Mouse (Mus musculus): ENCODE measurements around the gene Brsk1. TPM values are rescaled to one million over a fixed set of nuclear protein-coding genes. Genes with fewer than 3 reads are reported as not detected.
A peak's percentile ranks its signal among the peaks of the same experiment; 100 is the strongest.

Gene Brsk1
- polyA plus RNA-seq, 1 experiment from 2014 or later: 1.3 TPM

DNA sequence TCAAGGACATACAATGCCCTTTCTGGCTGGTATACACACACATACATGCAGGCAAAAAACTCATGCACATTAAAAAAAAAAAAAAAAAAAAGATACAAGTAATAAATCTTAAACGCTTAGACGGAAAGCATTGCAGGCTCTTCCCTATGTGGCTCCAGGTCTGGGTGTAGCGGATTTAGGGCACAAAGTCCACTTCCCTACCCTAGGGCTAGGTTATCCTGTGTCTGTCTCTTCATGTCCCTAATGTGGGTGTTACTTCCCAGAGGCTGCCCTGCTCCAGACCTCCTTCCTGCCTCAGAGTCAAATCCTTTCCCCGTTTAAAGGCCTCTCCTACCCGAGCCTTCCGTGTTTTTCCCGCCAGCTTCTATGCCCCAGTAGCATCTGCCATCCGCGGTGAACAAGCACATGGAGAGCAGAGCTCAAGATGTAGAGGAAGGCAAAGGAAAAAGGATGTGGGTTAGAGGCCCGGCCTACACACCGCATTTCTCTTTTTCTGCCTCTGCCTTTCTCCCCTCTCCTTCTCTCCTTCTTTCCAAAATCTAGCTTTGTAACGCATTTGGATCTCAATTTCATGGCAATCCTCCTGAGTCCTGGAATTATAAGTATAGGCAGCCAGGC is 16.2 kb upstream of the Brsk1 start:
- no peaks in the 10 kb centered on the region for H3K9me3 ChIP-seq (replicated peaks)
- 94% methylated on average over 12 of the region's 12 CpGs for WGBS
- no peaks in the 10 kb centered on the region for H3K27me3 ChIP-seq (ENCODE audit: low read depth, poor library complexity, severe bottlenecking)
- peaks cover 88% of the 10 kb centered on the region for H3K36me3 ChIP-seq
- no peak overlapping the region for H3K4me3 ChIP-seq
- DNase-seq (ENCODE audit: low spot score): no peak
- H3K27ac ChIP-seq: no peak overlapping the region
- no peaks in the 10 kb centered on the region for H3K4me1 ChIP-seq

DNA sequence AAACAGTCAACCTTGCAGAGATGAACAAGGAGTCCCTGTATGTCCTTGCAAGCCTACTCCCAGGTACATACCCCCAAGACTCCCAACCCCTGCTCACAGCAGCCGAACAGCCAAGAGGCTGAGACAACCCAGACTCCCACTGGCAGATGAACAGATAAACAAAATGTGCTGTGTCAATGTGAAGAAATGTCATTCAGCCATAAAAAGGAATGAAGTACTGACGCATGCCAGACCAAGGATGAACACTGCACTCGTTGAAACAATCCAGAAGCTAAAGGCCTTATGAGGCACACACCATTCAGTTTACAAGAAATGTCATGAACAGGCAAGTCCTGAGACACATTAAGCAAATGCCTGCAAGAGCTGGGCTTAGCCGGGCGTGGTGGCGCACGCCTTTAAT is 15.2 kb upstream of the Brsk1 start:
- DNase-seq (ENCODE audit: low spot score): no peak
- peaks cover 85% of the 10 kb centered on the region for H3K36me3 ChIP-seq
- H3K4me3 ChIP-seq: no peak overlapping the region
- WGBS: 84% methylated on average over 7 of the region's 7 CpGs
- no peaks in the 10 kb centered on the region for H3K4me1 ChIP-seq
- no peak overlapping the region for H3K27ac ChIP-seq
- H3K27me3 ChIP-seq (ENCODE audit: low read depth, poor library complexity, severe bottlenecking): no peaks in the 10 kb centered on the region
- no peaks in the 10 kb centered on the region for H3K9me3 ChIP-seq (replicated peaks)

DNA sequence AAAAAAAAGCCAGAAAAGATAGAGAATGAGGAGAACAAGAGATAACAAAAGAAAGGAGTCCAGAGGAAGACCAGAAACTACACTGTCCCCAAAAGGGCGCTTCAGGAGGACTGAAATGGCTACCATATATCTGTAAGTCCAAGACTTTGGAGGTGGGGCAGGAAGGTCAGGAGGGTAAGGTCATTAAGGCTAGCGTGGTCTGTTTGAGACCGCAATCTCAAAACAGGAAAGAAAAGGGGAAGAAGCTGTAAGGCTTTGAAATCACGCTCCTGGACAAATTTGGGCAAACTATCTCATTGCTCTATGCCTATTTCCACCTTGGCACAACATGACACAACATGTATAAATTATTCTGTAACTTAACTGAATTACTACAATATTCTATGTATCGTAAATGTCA is 7.1 kb upstream of the Brsk1 start:
- H3K36me3 ChIP-seq: peaks cover 32% of the 10 kb centered on the region
- DNase-seq (ENCODE audit: low spot score): no peak
- H3K27ac ChIP-seq: no peak overlapping the region
- 77% methylated on average over 5 of the region's 5 CpGs for WGBS
- H3K9me3 ChIP-seq (replicated peaks): no peaks in the 10 kb centered on the region
- H3K4me1 ChIP-seq: peaks cover 9% of the 10 kb centered on the region
- no peak overlapping the region for H3K4me3 ChIP-seq
- no peaks in the 10 kb centered on the region for H3K27me3 ChIP-seq (ENCODE audit: low read depth, poor library complexity, severe bottlenecking)

DNA sequence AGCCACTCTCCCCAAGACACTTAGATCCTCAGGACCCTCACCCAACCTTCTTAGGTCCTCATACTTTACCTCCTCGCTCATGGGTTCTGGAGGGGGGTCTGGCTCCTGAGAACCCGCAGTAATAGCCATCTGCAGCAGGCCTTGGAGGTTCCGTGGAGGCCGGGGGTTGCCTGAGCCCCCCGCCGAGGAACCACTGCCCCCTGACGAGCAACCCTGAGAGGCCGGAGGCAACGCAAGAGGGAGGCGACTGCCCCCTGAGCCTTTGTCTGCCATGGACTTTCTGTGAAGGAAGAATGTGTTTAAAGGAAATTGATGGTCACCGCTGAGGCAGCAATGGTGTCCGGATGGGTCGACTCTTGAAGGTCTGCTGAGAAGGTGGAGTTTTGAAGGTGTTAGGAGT is 6.2 kb upstream of the Brsk1 start:
- peak overlapping the region; percentile 86 for H3K27ac ChIP-seq
- no peak for DNase-seq (ENCODE audit: low spot score)
- no peaks in the 10 kb centered on the region for H3K27me3 ChIP-seq (ENCODE audit: low read depth, poor library complexity, severe bottlenecking)
- no peaks in the 10 kb centered on the region for H3K9me3 ChIP-seq (replicated peaks)
- H3K36me3 ChIP-seq: peaks cover 28% of the 10 kb centered on the region
- H3K4me1 ChIP-seq: peaks cover 9% of the 10 kb centered on the region
- peak overlapping the region; percentile 80 for H3K4me3 ChIP-seq
- WGBS: 2% methylated on average over 13 of the region's 13 CpGs

DNA sequence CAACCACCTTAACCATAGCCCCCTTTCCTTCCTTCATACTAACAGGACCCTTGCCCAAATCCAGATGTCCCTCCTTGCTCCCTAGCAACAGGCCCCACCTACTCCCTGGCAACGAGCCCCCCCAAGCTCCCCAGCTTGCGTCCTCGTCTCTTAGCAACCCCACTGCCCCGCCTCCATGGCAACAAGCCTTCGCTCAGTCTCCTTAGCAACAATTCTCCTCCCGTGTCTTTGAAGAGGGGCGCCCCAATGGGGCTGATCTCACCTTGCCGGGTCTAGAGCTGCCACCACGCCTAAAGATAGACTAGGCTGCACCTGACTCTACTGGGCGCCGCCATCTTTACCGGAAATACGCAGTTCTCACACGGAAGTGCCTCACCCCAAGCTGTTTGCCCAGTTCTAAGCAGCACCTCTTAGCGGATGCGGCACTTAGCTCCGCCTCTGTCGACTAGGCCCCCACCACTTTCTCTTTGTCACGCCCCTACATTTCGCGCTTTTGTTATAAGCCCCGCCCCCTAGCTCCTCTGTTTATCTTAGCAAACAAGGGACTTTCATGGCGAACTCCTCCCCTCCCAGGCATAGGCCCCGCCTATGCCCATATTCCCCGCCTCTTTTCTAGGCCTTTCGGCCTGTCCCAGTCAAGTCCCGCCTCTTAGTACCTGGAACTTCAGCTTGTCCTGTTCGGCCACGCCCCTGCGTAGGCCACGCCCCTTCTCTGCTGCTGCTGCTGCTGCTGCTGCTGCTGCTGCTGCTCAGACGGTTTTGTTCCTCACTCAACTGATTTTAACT is 5.6 kb upstream of the Brsk1 start, which contains the start of gene Hspbp1:
Hspbp1 (minus strand) TSS at position 437 of the 786 bp plus-strand sequence.
- Histone ChIP-seq H3K4me3 (peak within 1 kb of the TSS; percentile 80), H3K4me1 (peaks cover 9% of the 10 kb centered on the region), H3K27me3 (ENCODE audit: low read depth, poor library complexity, severe bottlenecking) (no peaks in the 10 kb centered on the region), H3K27ac (peak within 1 kb of the TSS; percentile 86), H3K9me3 (replicated peaks) (no peaks in the 10 kb centered on the region), H3K36me3 (peaks cover 25% of the 10 kb centered on the region)
- WGBS: under 1% methylated on average over 32 of the region's 32 CpGs
- DNase-seq (ENCODE audit: low spot score): peak; percentile 90

DNA sequence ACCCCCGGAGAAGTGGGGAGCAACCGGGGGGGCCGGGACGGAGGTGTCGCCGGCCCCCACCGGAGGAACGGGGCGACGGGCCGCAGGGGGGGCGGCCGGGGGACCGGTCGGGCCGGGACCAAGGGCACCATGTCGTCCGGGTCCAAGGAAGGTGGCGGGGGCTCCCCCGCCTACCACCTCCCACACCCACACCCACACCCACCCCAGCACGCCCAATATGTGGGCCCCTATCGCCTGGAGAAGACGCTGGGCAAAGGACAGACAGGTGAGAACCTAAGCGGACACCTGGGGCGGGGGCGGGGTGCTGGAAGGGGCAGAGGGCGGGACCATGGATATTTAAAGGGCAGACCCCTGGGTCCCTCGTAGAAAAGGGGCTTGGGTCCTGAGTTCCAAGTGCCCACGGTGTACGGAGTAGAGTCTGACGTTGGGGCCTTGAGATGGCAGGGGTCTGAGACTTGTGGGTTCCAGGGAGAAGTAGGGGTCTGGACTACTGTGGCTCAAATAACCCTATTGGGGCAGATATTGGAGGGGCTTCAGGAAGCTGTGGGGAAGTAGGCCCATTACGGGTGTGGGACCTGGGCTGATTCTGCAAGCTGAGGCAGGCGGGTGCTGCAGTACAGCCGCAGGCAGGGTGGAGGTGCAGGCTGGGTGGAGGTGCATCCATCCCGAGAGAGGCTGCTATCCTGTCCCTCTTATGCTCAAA is 698 bp downstream of the Brsk1 start:
- H3K9me3 ChIP-seq (replicated peaks): no peaks in the 10 kb centered on the region
- peak overlapping the region; percentile 98 for H3K4me3 ChIP-seq
- peak overlapping the region; percentile 99 for H3K27ac ChIP-seq
- H3K36me3 ChIP-seq: peaks cover 37% of the 10 kb centered on the region
- H3K27me3 ChIP-seq (ENCODE audit: low read depth, poor library complexity, severe bottlenecking): no peaks in the 10 kb centered on the region
- H3K4me1 ChIP-seq: peaks cover 18% of the 10 kb centered on the region
- peak; percentile 55 for DNase-seq (ENCODE audit: low spot score)
- 6% methylated on average over 26 of the region's 35 CpGs for WGBS

DNA sequence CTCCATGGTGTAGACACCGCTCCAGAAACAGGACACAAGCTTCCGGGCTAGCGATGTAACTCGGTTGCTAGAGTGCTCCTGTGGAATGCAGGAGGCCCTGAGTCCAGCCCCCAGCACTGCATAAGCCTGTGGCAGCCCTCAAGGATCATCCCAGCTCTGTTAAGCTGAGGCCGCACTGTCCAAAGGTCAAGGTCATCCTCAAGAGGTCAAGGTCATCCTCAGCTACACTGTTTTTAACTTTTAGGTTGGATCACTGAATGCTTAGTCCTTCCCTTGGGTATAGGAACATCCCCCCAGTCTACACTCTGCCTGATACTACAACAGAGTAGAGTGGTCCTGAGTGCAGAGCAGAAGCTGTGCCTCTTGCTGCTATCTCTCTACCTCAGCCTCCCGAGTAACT is 2.6 kb downstream of the Brsk1 start:
- H3K4me1 ChIP-seq: peaks cover 18% of the 10 kb centered on the region
- no peak for DNase-seq (ENCODE audit: low spot score)
- H3K36me3 ChIP-seq: peaks cover 55% of the 10 kb centered on the region
- no peak overlapping the region for H3K4me3 ChIP-seq
- H3K27me3 ChIP-seq (ENCODE audit: low read depth, poor library complexity, severe bottlenecking): no peaks in the 10 kb centered on the region
- WGBS: 95% methylated on average over 6 of the region's 6 CpGs
- H3K27ac ChIP-seq: no peak overlapping the region
- H3K9me3 ChIP-seq (replicated peaks): no peaks in the 10 kb centered on the region

DNA sequence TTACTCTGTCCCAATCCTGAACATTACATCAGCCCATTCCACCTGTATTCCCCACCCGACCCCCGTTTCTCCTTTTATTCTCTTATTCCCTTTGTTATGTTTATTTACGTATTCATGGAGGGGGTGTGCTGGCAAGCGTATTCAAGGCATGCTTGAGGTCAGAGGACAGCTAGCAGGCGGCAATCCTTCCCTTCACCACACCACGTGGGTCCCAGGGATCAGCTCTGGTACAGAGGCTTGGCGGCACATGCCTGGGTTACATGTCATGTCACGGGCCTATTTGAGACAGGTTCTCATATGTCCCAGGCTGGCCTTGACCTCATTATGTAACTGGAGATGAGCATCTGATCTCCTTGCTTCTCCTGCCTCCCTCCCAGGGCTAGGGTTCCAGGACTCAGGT is 11.9 kb downstream of the Brsk1 start:
- Histone ChIP-seq H3K9me3 (replicated peaks) (no peaks in the 10 kb centered on the region), H3K27me3 (ENCODE audit: low read depth, poor library complexity, severe bottlenecking) (no peaks in the 10 kb centered on the region), H3K27ac (no peak overlapping the region), H3K36me3 (peaks cover 96% of the 10 kb centered on the region), H3K4me1 (no peaks in the 10 kb centered on the region), H3K4me3 (no peak overlapping the region)
- 70% methylated on average over 8 of the region's 8 CpGs for WGBS
- DNase-seq (ENCODE audit: low spot score): no peak

DNA sequence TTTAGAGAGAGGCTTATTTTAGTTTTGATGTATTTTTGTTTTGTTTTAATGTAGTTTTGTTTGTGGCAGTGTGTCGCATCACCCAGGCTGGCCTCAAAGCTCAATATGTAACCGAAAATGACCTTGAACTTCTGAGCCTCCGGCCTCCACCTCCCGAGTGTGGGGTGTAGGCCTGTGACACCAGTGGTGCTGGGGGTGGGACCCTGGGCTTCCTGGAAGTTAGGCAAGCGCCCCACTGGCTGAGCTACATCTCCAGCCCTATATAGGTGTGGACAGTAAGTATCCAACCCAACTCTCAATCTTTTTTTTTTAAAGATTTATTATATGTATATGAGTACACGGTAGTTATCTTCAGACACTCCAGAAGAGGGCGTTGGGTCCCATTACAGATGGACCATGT is 12.8 kb downstream of the Brsk1 start:
- Histone ChIP-seq H3K4me3 (no peak overlapping the region), H3K36me3 (peaks cover 97% of the 10 kb centered on the region), H3K27ac (no peak overlapping the region), H3K27me3 (ENCODE audit: low read depth, poor library complexity, severe bottlenecking) (no peaks in the 10 kb centered on the region), H3K9me3 (replicated peaks) (no peaks in the 10 kb centered on the region), H3K4me1 (no peaks in the 10 kb centered on the region)
- 94% methylated on average over 7 of the region's 7 CpGs for WGBS
- DNase-seq (ENCODE audit: low spot score): no peak

DNA sequence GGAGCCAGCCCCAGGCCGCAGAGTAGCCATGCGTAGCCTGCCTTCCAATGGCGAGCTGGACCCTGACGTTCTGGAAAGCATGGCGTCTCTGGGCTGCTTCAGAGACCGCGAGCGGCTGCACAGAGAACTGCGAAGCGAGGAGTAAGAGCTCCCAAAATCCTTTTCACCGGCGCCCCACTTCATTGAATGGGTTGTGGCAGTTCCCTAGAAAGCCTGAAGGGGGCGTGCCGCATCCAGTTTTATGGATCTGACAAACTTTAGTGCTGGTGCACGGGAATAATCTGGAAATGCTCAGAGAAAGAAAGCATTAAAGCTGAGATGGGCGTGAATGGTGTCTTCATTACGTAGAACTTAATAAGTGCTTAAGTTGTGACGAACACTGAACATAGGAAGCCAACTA is 14.7 kb downstream of the Brsk1 start:
- Histone ChIP-seq H3K36me3 (peaks cover 97% of the 10 kb centered on the region), H3K9me3 (replicated peaks) (no peaks in the 10 kb centered on the region), H3K4me3 (no peak overlapping the region), H3K27me3 (ENCODE audit: low read depth, poor library complexity, severe bottlenecking) (no peaks in the 10 kb centered on the region), H3K27ac (no peak overlapping the region), H3K4me1 (no peaks in the 10 kb centered on the region)
- DNase-seq (ENCODE audit: low spot score): peak; percentile 45
- WGBS: 44% methylated on average over 18 of the region's 18 CpGs

DNA sequence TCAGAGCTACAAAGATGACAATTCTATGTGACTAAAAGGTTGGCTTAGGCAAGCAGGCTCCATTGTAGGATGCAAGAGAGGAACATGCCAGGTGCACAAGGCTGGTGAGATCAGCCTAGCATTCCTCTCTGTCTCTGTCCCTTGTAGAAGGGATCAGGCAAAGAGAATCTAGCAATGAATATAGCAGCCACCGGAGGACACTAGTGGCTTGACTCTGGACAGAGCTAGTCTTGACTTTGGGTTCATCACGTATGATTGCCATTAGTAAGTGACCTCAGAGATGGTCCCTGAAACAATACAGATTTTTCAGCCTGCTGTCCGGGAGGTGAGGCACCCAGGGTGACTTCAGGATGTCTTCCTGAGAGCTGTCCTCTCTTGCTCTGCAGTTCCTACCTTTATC is 22.2 kb downstream of the Brsk1 start:
- H3K27me3 ChIP-seq (ENCODE audit: low read depth, poor library complexity, severe bottlenecking): no peaks in the 10 kb centered on the region
- H3K4me1 ChIP-seq: no peaks in the 10 kb centered on the region
- DNase-seq (ENCODE audit: low spot score): no peak
- H3K4me3 ChIP-seq: no peak overlapping the region
- peaks cover 98% of the 10 kb centered on the region for H3K36me3 ChIP-seq
- H3K27ac ChIP-seq: no peak overlapping the region
- H3K9me3 ChIP-seq (replicated peaks): no peaks in the 10 kb centered on the region
- WGBS: 85% methylated on average over 3 of the region's 3 CpGs

DNA sequence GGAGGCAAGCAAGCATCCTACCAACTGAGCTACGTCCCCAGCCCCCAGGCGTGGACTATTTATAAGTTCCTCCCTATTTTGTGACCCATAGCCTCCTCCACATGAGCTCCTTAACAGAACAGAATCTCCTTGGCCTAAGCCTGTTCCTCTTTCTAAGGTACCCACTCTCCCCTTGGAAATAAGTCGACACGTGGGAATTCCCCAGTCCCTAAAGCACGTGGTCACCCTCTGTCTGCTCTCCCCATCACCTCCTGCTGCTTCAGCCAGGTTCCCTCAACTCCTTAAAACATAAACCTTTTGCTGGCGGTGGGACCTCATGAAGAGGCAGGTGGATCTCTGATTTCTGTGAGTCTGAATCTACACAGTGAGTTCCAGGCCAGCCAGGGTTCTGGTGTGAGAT is 26.6 kb downstream of the Brsk1 start:
- no peak for DNase-seq (ENCODE audit: low spot score)
- no peaks in the 10 kb centered on the region for H3K27me3 ChIP-seq (ENCODE audit: low read depth, poor library complexity, severe bottlenecking)
- peaks cover 60% of the 10 kb centered on the region for H3K36me3 ChIP-seq
- no peaks in the 10 kb centered on the region for H3K9me3 ChIP-seq (replicated peaks)
- no peaks in the 10 kb centered on the region for H3K4me1 ChIP-seq
- WGBS: 76% methylated on average over 6 of the region's 6 CpGs
- H3K27ac ChIP-seq: no peak overlapping the region
- no peak overlapping the region for H3K4me3 ChIP-seq

DNA sequence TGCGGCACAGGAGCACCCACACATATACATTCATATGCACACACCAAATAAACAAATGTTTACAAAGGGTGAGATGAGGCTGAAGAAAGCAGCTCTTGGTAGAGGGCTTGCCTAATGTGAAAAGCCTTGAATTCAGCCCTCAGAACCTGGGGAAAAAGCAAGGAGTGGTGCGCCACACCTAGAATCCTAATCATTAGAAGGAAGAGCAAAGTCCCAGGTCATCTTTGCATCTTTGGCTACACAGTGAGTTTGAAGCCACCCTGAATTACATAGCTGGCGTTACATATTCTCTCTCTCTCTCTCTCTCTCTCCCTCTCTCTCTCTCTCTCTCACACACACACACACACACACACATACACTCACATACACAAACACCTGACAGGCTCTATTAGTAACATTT is 28.9 kb downstream of the Brsk1 start:
- Histone ChIP-seq H3K4me3 (no peak overlapping the region), H3K36me3 (peaks cover 37% of the 10 kb centered on the region), H3K4me1 (no peaks in the 10 kb centered on the region), H3K9me3 (replicated peaks) (no peaks in the 10 kb centered on the region), H3K27me3 (ENCODE audit: low read depth, poor library complexity, severe bottlenecking) (no peaks in the 10 kb centered on the region), H3K27ac (no peak overlapping the region)
- 96% methylated on average over 3 of the region's 3 CpGs for WGBS
- DNase-seq (ENCODE audit: low spot score): no peak

Measured in limb, embryonic 10.5 days (tissue).